Mouse (Mus musculus): ENCODE results near the gene Olfr978. TPM values are rescaled to one million over a fixed set of nuclear protein-coding genes. Genes with fewer than 3 reads are reported as not detected.
"Not testable (repeated sequence)": the region's sequence is repeated elsewhere in the genome, so short reads cannot be mapped to it uniquely, and the experiment has no call there.

Gene Olfr978
- not detected in 2 replicates for polyA plus RNA-seq (2012; rRNA removed)

- Histone ChIP-seq H3K4me1 (ENCODE audit: control insufficient read depth, insufficient read depth, insufficient read length, low read length) (no peaks in the 10 kb centered on the region), H3K36me3 (ENCODE audit: control insufficient read depth, insufficient read depth, low read length) (no peaks in the 10 kb centered on the region), H3K27ac (ENCODE audit: insufficient read depth, low read depth, low read length) (no peak within 1 kb of the TSS), H3K27me3 (ENCODE audit: control insufficient read depth, insufficient read depth, low read length) (no peaks in the 10 kb centered on the region), H3K4me3 (ENCODE audit: low read depth, low read length) (no peak within 1 kb of the TSS)
- TF ChIP-seq CTCF (IDR thresholded peaks at IDR 0.05; ENCODE audit: extremely low read depth, insufficient read length, insufficient replicate concordance, low read depth, low read length) = no peak
- no peak for TF ChIP-seq POLR2A (IDR thresholded peaks at IDR 0.05; ENCODE audit: low read depth, low read length)
- 76% methylated on average over 2 of the region's 2 CpGs for WGBS
These were observed at the start of gene Olfr978 for GRCm38 (mm10) chr9:39991813-39992212. TSS of gene Olfr978 (plus strand) at chr9:39992113.

GRCm38 (mm10) chr9:39951946-39952345, 40.0 kb upstream of the Olfr978 start, which contains the start of gene Olfr975:
TSS of gene Olfr975 (minus strand) at chr9:39952046.
- H3K27ac ChIP-seq (ENCODE audit: insufficient read depth, low read depth, low read length) = no peak within 1 kb of the TSS
- no peaks in the 10 kb centered on the region for H3K36me3 ChIP-seq (ENCODE audit: control insufficient read depth, insufficient read depth, low read length)
- H3K4me1 ChIP-seq (ENCODE audit: control insufficient read depth, insufficient read depth, insufficient read length, low read length) = no peaks in the 10 kb centered on the region
- H3K27me3 ChIP-seq (ENCODE audit: control insufficient read depth, insufficient read depth, low read length) = no peaks in the 10 kb centered on the region
- H3K4me3 ChIP-seq (ENCODE audit: low read depth, low read length) = no peak within 1 kb of the TSS
- WGBS = 69% methylated on average over 1 of the region's 1 CpGs
- TF ChIP-seq POLR2A (IDR thresholded peaks at IDR 0.05; ENCODE audit: low read depth, low read length) (no peak), CTCF (IDR thresholded peaks at IDR 0.05; ENCODE audit: extremely low read depth, insufficient read length, insufficient replicate concordance, low read depth, low read length) (no peak)

GRCm38 (mm10) chr9:39961033-39961432, 30.9 kb upstream of the Olfr978 start, which contains the start of gene Olfr976:
TSS of gene Olfr976 (minus strand) at chr9:39961133.
- 78% methylated on average over 8 of the region's 9 CpGs for WGBS
- H3K27me3 ChIP-seq (ENCODE audit: control insufficient read depth, insufficient read depth, low read length); H3K4me1 ChIP-seq (ENCODE audit: control insufficient read depth, insufficient read depth, insufficient read length, low read length); H3K4me3 ChIP-seq (ENCODE audit: low read depth, low read length); H3K27ac ChIP-seq (ENCODE audit: insufficient read depth, low read depth, low read length); H3K36me3 ChIP-seq (ENCODE audit: control insufficient read depth, insufficient read depth, low read length): not testable (repeated sequence)

GRCm38 (mm10) chr9:39976581-39977145, 15.2 kb upstream of the Olfr978 start:
- not testable (repeated sequence) for H3K27ac ChIP-seq (ENCODE audit: insufficient read depth, low read depth, low read length); H3K27me3 ChIP-seq (ENCODE audit: control insufficient read depth, insufficient read depth, low read length); H3K36me3 ChIP-seq (ENCODE audit: control insufficient read depth, insufficient read depth, low read length); H3K4me3 ChIP-seq (ENCODE audit: low read depth, low read length); H3K4me1 ChIP-seq (ENCODE audit: control insufficient read depth, insufficient read depth, insufficient read length, low read length)
- 72% methylated on average over 1 of the region's 1 CpGs for WGBS

GRCm38 (mm10) chr9:40003365-40003764, 11.5 kb downstream of the Olfr978 start, which contains the start of gene Olfr979:
TSS of gene Olfr979 (minus strand) at chr9:40003465.
- Histone ChIP-seq H3K36me3 (ENCODE audit: control insufficient read depth, insufficient read depth, low read length) (no peaks in the 10 kb centered on the region), H3K4me3 (ENCODE audit: low read depth, low read length) (no peak within 1 kb of the TSS), H3K4me1 (ENCODE audit: control insufficient read depth, insufficient read depth, insufficient read length, low read length) (no peaks in the 10 kb centered on the region), H3K27ac (ENCODE audit: insufficient read depth, low read depth, low read length) (no peak within 1 kb of the TSS), H3K27me3 (ENCODE audit: control insufficient read depth, insufficient read depth, low read length) (no peaks in the 10 kb centered on the region)
- TF ChIP-seq CTCF (IDR thresholded peaks at IDR 0.05; ENCODE audit: extremely low read depth, insufficient read length, insufficient replicate concordance, low read depth, low read length) (no peak), POLR2A (IDR thresholded peaks at IDR 0.05; ENCODE audit: low read depth, low read length) (no peak)
- WGBS = 100% methylated on average over 1 of the region's 1 CpGs

GRCm38 (mm10) chr9:40009482-40009881, 17.6 kb downstream of the Olfr978 start, which contains the start of gene Olfr980:
TSS of gene Olfr980 (minus strand) at chr9:40009582.
- no peak within 1 kb of the TSS for H3K27ac ChIP-seq (ENCODE audit: insufficient read depth, low read depth, low read length)

GRCm38 (mm10) chr9:40021164-40021563, 29.3 kb downstream of the Olfr978 start, which contains the start of gene Olfr981:
TSS of gene Olfr981 (plus strand) at chr9:40021464.
- H3K4me1 ChIP-seq (ENCODE audit: control insufficient read depth, insufficient read depth, insufficient read length, low read length) = no peaks in the 10 kb centered on the region
- no peak within 1 kb of the TSS for H3K4me3 ChIP-seq (ENCODE audit: low read depth, low read length)
- 67% methylated on average over 2 of the region's 2 CpGs for WGBS
- H3K27ac ChIP-seq (ENCODE audit: insufficient read depth, low read depth, low read length) = no peak within 1 kb of the TSS
- H3K36me3 ChIP-seq (ENCODE audit: control insufficient read depth, insufficient read depth, low read length) = no peaks in the 10 kb centered on the region
- H3K27me3 ChIP-seq (ENCODE audit: control insufficient read depth, insufficient read depth, low read length) = no peaks in the 10 kb centered on the region
- no peak for TF ChIP-seq CTCF (IDR thresholded peaks at IDR 0.05; ENCODE audit: extremely low read depth, insufficient read length, insufficient replicate concordance, low read depth, low read length)
- no peak for TF ChIP-seq POLR2A (IDR thresholded peaks at IDR 0.05; ENCODE audit: low read depth, low read length)

More at GRCm38 (mm10) chr9:40009482-40009881, 17.6 kb downstream of the Olfr978 start, which contains the start of gene Olfr980:
- Histone ChIP-seq H3K4me1 (ENCODE audit: control insufficient read depth, insufficient read depth, insufficient read length, low read length) (no peaks in the 10 kb centered on the region), H3K27me3 (ENCODE audit: control insufficient read depth, insufficient read depth, low read length) (no peaks in the 10 kb centered on the region), H3K4me3 (ENCODE audit: low read depth, low read length) (no peak within 1 kb of the TSS), H3K36me3 (ENCODE audit: control insufficient read depth, insufficient read depth, low read length) (no peaks in the 10 kb centered on the region)
- WGBS = 85% methylated on average over 1 of the region's 1 CpGs
- TF ChIP-seq CTCF (IDR thresholded peaks at IDR 0.05; ENCODE audit: extremely low read depth, insufficient read length, insufficient replicate concordance, low read depth, low read length) (no peak), POLR2A (IDR thresholded peaks at IDR 0.05; ENCODE audit: low read depth, low read length) (no peak)

Other genes starting within 250 kb of the Olfr978 start
- not detected in 2 replicates for gene Olfr967, start 245.9 kb upstream of the Olfr978 start, polyA plus RNA-seq (2012; rRNA removed)
- not detected in 2 replicates for gene Olfr968, start 208.9 kb upstream of the Olfr978 start, polyA plus RNA-seq (2012; rRNA removed)
- gene Olfr969, start 201.2 kb upstream of the Olfr978 start, polyA plus RNA-seq (2012; rRNA removed) = not detected in 2 replicates
- not detected in 2 replicates for gene Olfr970, start 183.3 kb upstream of the Olfr978 start, polyA plus RNA-seq (2012; rRNA removed)
- not detected in 2 replicates for gene Olfr971, start 155.2 kb upstream of the Olfr978 start, polyA plus RNA-seq (2012; rRNA removed)
- gene Olfr972, start 125.7 kb upstream of the Olfr978 start, polyA plus RNA-seq (2012; rRNA removed) = not detected in 2 replicates
- gene Olfr229, start 84.8 kb upstream of the Olfr978 start, polyA plus RNA-seq (2012; rRNA removed) = not detected in 2 replicates
- gene Olfr974, start 54.6 kb upstream of the Olfr978 start, polyA plus RNA-seq (2012; rRNA removed) = not detected in 2 replicates
- 0.03 TPM in 1 of 2 replicates, not detected in the other for gene Olfr975, start 40.1 kb upstream of the Olfr978 start, polyA plus RNA-seq (2012; rRNA removed)
- not detected in 2 replicates for gene Olfr976, start 31.0 kb upstream of the Olfr978 start, polyA plus RNA-seq (2012; rRNA removed)
- not detected in 2 replicates for gene Olfr979, start 11.4 kb downstream of the Olfr978 start, polyA plus RNA-seq (2012; rRNA removed)
- not detected in 2 replicates for gene Olfr980, start 17.5 kb downstream of the Olfr978 start, polyA plus RNA-seq (2012; rRNA removed)
- not detected in 2 replicates for gene Olfr981, start 29.4 kb downstream of the Olfr978 start, polyA plus RNA-seq (2012; rRNA removed)
- not detected in 2 replicates for gene Olfr982, start 81.7 kb downstream of the Olfr978 start, polyA plus RNA-seq (2012; rRNA removed)
- not detected in 2 replicates for gene Olfr983, start 101.5 kb downstream of the Olfr978 start, polyA plus RNA-seq (2012; rRNA removed)
- not detected in 2 replicates for gene Olfr984, start 122.1 kb downstream of the Olfr978 start, polyA plus RNA-seq (2012; rRNA removed)
- not detected in 2 replicates for gene Olfr985, start 138.1 kb downstream of the Olfr978 start, polyA plus RNA-seq (2012; rRNA removed)
- gene Tmem225, start 156.0 kb downstream of the Olfr978 start, polyA plus RNA-seq (2012; rRNA removed) = not detected in 2 replicates
- not detected in 2 replicates for gene Olfr986, start 188.8 kb downstream of the Olfr978 start, polyA plus RNA-seq (2012; rRNA removed)
- gene Zfp202, start 200.2 kb downstream of the Olfr978 start, polyA plus RNA-seq (2012; rRNA removed) = 0.19 and 0.35 TPM in 2 replicates